Mouse (Mus musculus) hindbrain, postnatal 0 days (tissue): ENCODE data around the gene Hsf2. TPM values are rescaled to one million over a fixed set of nuclear protein-coding genes. Genes with fewer than 3 reads are reported as not detected.

ENCODE experiments used
- ATAC-seq: fragments of 200-750 bp; cut with Nextera tagmentation; 2 replicates; pipeline ENCODE4 v1.8.0; 2017; ENCODE audit warnings: mild to moderate bottlenecking, moderate TSS enrichment, moderate library complexity
- DNase-seq: peaks from one replicate; pipeline ENCODE4 v3.0.0-alpha.2; 2015; ENCODE audit warnings: low spot score
- H3K27ac ChIP-seq: fragments of 300-500 bp; sonication (generic); 2 replicates; pipeline ENCODE4 v1.5.1; 2014; ENCODE audit warnings: mild to moderate bottlenecking
- H3K27me3 ChIP-seq: fragments of 300-500 bp; sonication (generic); 2 replicates; pipeline ENCODE4 v1.6.1; 2014; ENCODE audit warnings: low read length, mixed read lengths; ENCODE audit not compliant: insufficient read depth
- H3K36me3 ChIP-seq: fragments of 300-500 bp; sonication (generic); 2 replicates; pipeline ENCODE4 v1.6.1; 2014; ENCODE audit warnings: low read length, mixed read lengths; ENCODE audit not compliant: insufficient read depth
- H3K4me1 ChIP-seq: fragments of 300-500 bp; sonication (generic); 2 replicates; pipeline ENCODE4 v1.6.1; 2014; ENCODE audit warnings: antibody characterized with exemption, low read length, mixed read lengths; ENCODE audit not compliant: insufficient read depth
- H3K4me2 ChIP-seq: fragments of 300-500 bp; sonication (generic); 2 replicates; pipeline ENCODE4 v1.6.1; 2014; ENCODE audit warnings: low read depth, mild to moderate bottlenecking, low read length, moderate library complexity, mixed read lengths
- H3K4me3 ChIP-seq: fragments of 300-500 bp; sonication (generic); 2 replicates; pipeline ENCODE4 v1.5.1; 2014; ENCODE audit warnings: low read length
- H3K9ac ChIP-seq: fragments of 300-500 bp; sonication (generic); replicated peaks from 2 replicates; pipeline ENCODE4 v1.6.1; 2014; ENCODE audit warnings: mild to moderate bottlenecking, low read length, moderate library complexity, mixed read lengths
- H3K9me3 ChIP-seq: fragments of 300-500 bp; sonication (generic); 2 replicates; pipeline ENCODE4 v1.6.1; 2016; ENCODE audit warnings: low read length, mixed read lengths
- CTCF ChIP-seq: IDR thresholded peaks from 2 replicates; pipeline ENCODE4 v1.5.1; 2016; ENCODE audit warnings: antibody characterized with exemption, control low read depth, low read depth
- WGBS: fragments of 180-500 bp; shearing (Covaris S2); extraction: QIAGEN DNeasy Blood & Tissue Kit; methylation state at CpG from one replicate; pipeline ENCODE4 v1.1.7; 2014; 5-methylcytosine and 5-hydroxymethylcytosine counted together
- polyA plus RNA-seq: library from polyadenylated mRNA; unstranded; fragments of >200 nt; fragmentation: Nextera tagmentation; extraction: Ambion mirVana; gene quantifications from 2 replicates; pipeline ENCODE4 v1.2.1, GENCODE M21; 2015
- total RNA-seq: library from RNA; depleted of rRNA; stranded (reverse); fragments of >200 nt; gene quantifications from 2 replicates; pipeline ENCODE4 v1.2.3, GENCODE M21; 2014; rRNA removed

Hsf2 gene
- total RNA-seq = 35.0 and 37.8 TPM in 2 replicates
- polyA plus RNA-seq = 47.8 and 49.4 TPM in 2 replicates

DNA sequence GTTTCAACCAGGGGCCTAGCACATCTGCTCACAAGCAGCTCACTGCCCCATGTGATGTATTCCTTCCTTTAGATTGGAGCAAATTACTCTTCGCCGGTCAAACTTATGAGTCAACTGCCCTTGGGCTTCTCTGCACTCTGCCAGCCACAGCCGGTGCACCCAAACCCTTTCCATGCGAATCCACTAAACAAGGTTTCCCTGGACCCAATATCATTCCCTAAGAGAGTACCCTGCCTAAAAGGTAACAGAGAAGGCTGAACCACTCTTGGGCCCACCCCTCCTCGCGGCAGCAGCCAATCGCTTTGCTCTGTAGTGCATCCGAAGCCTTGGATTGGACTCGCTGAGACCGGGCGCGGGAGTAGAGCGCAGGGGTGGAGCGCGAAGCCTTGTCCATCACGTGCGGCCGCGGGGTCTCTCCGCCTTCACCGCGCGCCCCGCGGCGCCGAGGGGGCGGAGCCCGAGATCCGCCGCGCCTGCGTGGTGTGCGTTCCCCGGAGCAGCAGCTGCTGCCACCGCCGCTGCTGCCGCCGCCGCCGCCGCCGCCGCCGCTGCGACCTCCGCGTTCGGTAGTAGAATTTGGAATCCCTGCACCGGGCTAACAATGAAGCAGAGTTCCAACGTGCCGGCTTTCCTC is at the start of gene Hsf2:
TSS of gene Hsf2 (plus strand) at position 478 of the 634 bp plus-strand sequence.
- 2% methylated on average over 49 of the region's 52 CpGs for WGBS

DNA sequence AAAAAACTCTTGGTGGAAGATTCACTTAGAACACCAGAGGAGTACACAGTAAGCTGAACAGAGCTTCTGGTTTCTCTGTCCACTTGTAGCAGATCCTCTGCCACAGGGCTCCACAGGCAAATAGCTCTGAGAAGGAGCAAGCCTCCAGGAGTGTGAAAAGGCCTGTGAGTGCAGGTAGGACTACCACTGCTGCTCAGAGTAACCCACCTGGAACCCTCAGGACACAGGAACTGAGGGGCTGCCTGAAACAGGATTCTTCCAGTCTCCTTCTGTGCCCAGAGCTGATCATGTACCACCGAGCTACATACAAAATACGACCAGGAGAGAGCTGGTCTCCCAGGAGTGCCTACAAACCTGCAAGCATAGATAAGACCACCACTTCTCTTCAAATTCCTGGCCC is 48.3 kb upstream of the Hsf2 start:
- no peak for TF ChIP-seq CTCF

More for the DNA sequence above, at the start of gene Hsf2:
- peak within 1 kb of the TSS; percentile 95 for H3K4me3 ChIP-seq
- TF ChIP-seq CTCF = no peak
- no peaks in the 10 kb centered on the region for H3K36me3 ChIP-seq
- peaks cover 7% of the 10 kb centered on the region for H3K4me1 ChIP-seq
- no peaks in the 10 kb centered on the region for H3K9me3 ChIP-seq
- peak within 1 kb of the TSS; percentile 64 for H3K4me2 ChIP-seq
- H3K9ac ChIP-seq = peak within 1 kb of the TSS; percentile 94
- ATAC-seq (peak; percentile 100), DNase-seq (peak; percentile 99)
- peak within 1 kb of the TSS; percentile 96 for H3K27ac ChIP-seq
- no peaks in the 10 kb centered on the region for H3K27me3 ChIP-seq

DNA sequence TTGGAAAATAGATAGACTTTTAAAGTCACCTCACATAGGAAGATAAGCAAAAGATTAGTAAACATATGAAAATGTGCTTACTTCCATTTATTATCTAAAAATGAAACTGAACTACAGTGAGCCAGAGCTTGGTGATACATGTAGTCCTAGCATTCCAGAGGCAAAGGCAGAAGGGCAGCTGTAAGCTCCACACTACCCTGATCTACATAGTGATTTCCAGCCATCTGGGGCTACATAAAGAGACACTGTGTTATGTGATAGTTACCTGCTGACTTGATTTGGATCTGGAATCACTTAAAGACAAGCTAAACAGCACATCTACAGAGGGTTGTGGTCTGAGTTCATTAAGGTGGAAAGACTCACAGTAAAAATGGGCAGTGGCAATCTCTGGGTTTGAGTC is 45.1 kb upstream of the Hsf2 start:
- no peak overlapping the region for H3K27ac ChIP-seq
- no peak for TF ChIP-seq CTCF
- H3K36me3 ChIP-seq = no peaks in the 10 kb centered on the region
- H3K27me3 ChIP-seq = no peaks in the 10 kb centered on the region
- no peak for DNase-seq
- no peak for ATAC-seq
- H3K4me3 ChIP-seq = no peak overlapping the region
- H3K4me2 ChIP-seq = no peak overlapping the region
- no peaks in the 10 kb centered on the region for H3K4me1 ChIP-seq
- no peak overlapping the region for H3K9ac ChIP-seq
- peaks cover 3% of the 10 kb centered on the region; the same call in 1 of the 2 replicates for H3K9me3 ChIP-seq

More for the DNA sequence above, 48.3 kb upstream of the Hsf2 start:
- ATAC-seq = peak; percentile 28; the same call in 1 of the 2 replicates
- H3K4me2 ChIP-seq = no peak overlapping the region
- no peak overlapping the region for H3K4me3 ChIP-seq
- no peaks in the 10 kb centered on the region for H3K36me3 ChIP-seq
- H3K9ac ChIP-seq = no peak overlapping the region
- 87% methylated on average over 2 of the region's 2 CpGs for WGBS
- H3K4me1 ChIP-seq = no peaks in the 10 kb centered on the region
- no peaks in the 10 kb centered on the region for H3K27me3 ChIP-seq
- no peak for DNase-seq
- H3K9me3 ChIP-seq = no peaks in the 10 kb centered on the region
- no peak overlapping the region for H3K27ac ChIP-seq

DNA sequence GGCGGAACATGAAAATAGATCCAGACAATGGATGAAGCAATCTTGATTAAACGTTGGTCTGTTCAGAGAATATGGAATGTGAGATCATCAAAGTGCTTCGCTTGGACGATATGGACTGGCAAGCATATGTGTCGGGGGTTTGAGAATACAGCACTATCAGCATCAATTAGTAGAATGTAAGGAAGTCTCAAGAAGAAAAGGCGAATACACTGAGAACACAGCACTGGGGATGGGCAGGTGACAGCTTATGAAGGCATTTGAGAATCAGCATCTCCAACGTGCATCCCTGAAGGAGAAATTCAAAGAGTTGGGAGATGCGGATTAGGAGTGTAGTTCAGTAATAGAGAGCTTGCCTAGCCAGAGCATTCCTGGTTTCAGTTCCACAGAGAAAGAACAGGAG is 41.8 kb upstream of the Hsf2 start:
- H3K27me3 ChIP-seq = no peaks in the 10 kb centered on the region
- no peak overlapping the region for H3K9ac ChIP-seq
- H3K4me2 ChIP-seq = no peak overlapping the region
- no peak for TF ChIP-seq CTCF
- DNase-seq (no peak), ATAC-seq (no peak)
- H3K9me3 ChIP-seq = peaks cover 3% of the 10 kb centered on the region; the same call in 1 of the 2 replicates
- no peaks in the 10 kb centered on the region for H3K4me1 ChIP-seq
- no peak overlapping the region for H3K27ac ChIP-seq
- H3K4me3 ChIP-seq = no peak overlapping the region
- no peaks in the 10 kb centered on the region for H3K36me3 ChIP-seq
- WGBS = 69% methylated on average over 8 of the region's 8 CpGs

DNA sequence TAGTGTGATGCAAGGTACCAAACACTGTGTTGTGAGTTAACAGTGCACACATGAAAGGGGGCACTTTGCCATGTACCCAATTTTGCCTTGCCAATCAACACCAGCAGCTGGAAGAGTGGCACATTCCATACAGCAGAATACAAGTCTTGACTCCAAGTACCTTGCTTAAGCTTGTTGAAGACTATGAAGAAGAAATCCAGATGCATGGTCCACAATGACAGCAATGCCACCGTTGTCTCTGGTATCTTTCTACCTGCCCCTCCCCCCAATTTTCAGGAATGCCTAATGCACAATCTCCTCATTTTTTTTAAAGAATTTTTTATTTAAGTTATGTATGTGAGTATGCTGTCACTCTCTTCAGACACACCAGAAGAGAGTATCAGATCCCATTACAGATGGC is 40.5 kb upstream of the Hsf2 start:
- DNase-seq = no peak
- no peaks in the 10 kb centered on the region for H3K4me1 ChIP-seq
- H3K27ac ChIP-seq = no peak overlapping the region
- no peaks in the 10 kb centered on the region for H3K27me3 ChIP-seq
- H3K9ac ChIP-seq = no peak overlapping the region
- no peak overlapping the region for H3K4me3 ChIP-seq
- ATAC-seq = no peak
- H3K4me2 ChIP-seq = no peak overlapping the region
- 90% methylated on average over 1 of the region's 1 CpGs for WGBS
- H3K36me3 ChIP-seq = no peaks in the 10 kb centered on the region
- no peak for TF ChIP-seq CTCF
- H3K9me3 ChIP-seq = peaks cover 3% of the 10 kb centered on the region; the same call in 1 of the 2 replicates

DNA sequence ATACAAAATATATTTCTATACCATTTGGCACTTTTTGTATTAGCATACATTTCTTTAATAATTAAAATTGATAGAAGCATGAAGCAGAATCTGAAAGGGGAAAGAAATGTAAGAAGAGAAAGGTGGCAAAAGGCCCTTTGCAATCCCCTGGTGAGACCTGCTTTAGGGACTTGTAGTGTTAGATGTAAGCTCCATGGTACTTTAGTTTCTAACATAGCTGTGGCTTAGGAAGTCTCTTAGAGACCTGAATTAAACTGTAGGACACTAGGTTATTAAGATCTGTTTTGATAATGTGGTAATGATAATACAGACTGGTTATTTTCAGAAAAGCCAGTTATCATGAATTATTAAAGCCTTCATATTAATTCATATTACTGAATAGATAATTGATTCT is 38.5 kb upstream of the Hsf2 start:
- no peak for TF ChIP-seq CTCF
- H3K27me3 ChIP-seq = no peaks in the 10 kb centered on the region
- H3K9me3 ChIP-seq = peaks cover 3% of the 10 kb centered on the region; the same call in 1 of the 2 replicates
- no peak overlapping the region for H3K4me3 ChIP-seq
- ATAC-seq = 0 out of 2 replicates have a peak, but pooled peaks have one; percentile 15
- no peak overlapping the region for H3K27ac ChIP-seq
- H3K4me2 ChIP-seq = peak overlapping the region; percentile 46
- DNase-seq = no peak
- no peak overlapping the region for H3K9ac ChIP-seq
- H3K36me3 ChIP-seq = no peaks in the 10 kb centered on the region
- no peaks in the 10 kb centered on the region for H3K4me1 ChIP-seq

DNA sequence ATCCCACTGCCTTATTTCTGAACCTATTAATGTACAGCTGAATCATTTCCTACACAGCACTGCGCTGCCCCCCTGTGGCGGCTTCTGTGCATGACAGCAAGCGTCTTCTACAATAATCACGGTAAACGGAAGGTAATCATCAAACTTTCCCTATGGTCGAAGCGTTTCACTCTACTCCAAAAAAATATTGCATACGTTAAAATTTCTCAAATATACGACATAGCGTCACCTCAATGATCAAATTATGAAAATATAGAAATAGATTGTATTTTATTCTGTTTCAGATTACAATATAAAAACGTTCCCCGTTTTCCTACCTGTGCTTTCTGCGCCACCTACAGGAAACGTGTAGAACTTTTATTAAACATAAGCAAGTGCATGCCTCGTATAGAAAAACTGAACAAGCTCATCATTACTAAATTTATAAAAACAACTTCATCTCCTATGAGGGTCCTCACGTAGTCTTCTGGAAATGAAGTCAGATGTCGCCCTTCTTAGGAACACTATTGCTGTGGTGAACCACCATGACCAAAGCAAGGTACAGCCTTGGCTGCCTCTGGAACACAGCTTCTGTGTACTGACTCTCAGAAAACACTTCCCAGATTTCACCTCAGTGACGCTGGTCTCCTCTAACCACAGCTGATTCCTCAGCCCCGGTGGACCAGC is 38.0 kb upstream of the Hsf2 start:
- peak; percentile 84 for ATAC-seq

More for the DNA sequence above, 38.0 kb upstream of the Hsf2 start:
- Histone ChIP-seq H3K36me3 (no peaks in the 10 kb centered on the region), H3K27me3 (no peaks in the 10 kb centered on the region), H3K9ac (no peak overlapping the region), H3K27ac (no peak overlapping the region), H3K4me3 (peak overlapping the region; percentile 25), H3K4me2 (peak overlapping the region; percentile 46), H3K9me3 (peaks cover 3% of the 10 kb centered on the region; the same call in 1 of the 2 replicates), H3K4me1 (no peaks in the 10 kb centered on the region)
- TF ChIP-seq CTCF = peak; percentile 86
- WGBS = 4% methylated on average over 19 of the region's 19 CpGs
- peak; percentile 91 for DNase-seq
